Mouse (Mus musculus): Measurements from ENCODE around the gene St6galnac4. TPM values are rescaled to one million over a fixed set of nuclear protein-coding genes. Genes with fewer than 3 reads are reported as not detected.

Gene St6galnac4
- polyA plus RNA-seq, 1 experiment from 2014 or later = 17.0 TPM

GRCm38 (mm10) chr2:32625212-32625872 lies 38.4 kb downstream of the St6galnac4 start:
- Histone ChIP-seq H3K4me3 (ENCODE audit: low read depth, low read length) (peak overlapping the region; percentile 4), H3K9ac (replicated peaks; ENCODE audit: low read depth, low read length) (no peak overlapping the region), H3K27me3 (ENCODE audit: control insufficient read depth, insufficient read depth, low read length) (no peaks in the 10 kb centered on the region), H3K4me1 (ENCODE audit: control insufficient read depth, insufficient read depth, low read length) (peaks cover 50% of the 10 kb centered on the region), H3K27ac (ENCODE audit: low read length) (peak overlapping the region; percentile 64; the same call in 1 of the 2 replicates), H3K4me2 (replicated peaks; ENCODE audit: low read depth, low read length) (peak overlapping the region; percentile 33), H3K9me3 (ENCODE audit: control insufficient read depth, low read depth, low read length) (no peaks in the 10 kb centered on the region), H3K36me3 (ENCODE audit: control insufficient read depth, insufficient read depth, low read length) (no peaks in the 10 kb centered on the region)
- WGBS = 2% methylated on average over 13 of the region's 13 CpGs
- no peak for ATAC-seq (ENCODE audit: insufficient number of reproducible peaks, insufficient read depth, low FRiP score, low read depth)

DNA sequence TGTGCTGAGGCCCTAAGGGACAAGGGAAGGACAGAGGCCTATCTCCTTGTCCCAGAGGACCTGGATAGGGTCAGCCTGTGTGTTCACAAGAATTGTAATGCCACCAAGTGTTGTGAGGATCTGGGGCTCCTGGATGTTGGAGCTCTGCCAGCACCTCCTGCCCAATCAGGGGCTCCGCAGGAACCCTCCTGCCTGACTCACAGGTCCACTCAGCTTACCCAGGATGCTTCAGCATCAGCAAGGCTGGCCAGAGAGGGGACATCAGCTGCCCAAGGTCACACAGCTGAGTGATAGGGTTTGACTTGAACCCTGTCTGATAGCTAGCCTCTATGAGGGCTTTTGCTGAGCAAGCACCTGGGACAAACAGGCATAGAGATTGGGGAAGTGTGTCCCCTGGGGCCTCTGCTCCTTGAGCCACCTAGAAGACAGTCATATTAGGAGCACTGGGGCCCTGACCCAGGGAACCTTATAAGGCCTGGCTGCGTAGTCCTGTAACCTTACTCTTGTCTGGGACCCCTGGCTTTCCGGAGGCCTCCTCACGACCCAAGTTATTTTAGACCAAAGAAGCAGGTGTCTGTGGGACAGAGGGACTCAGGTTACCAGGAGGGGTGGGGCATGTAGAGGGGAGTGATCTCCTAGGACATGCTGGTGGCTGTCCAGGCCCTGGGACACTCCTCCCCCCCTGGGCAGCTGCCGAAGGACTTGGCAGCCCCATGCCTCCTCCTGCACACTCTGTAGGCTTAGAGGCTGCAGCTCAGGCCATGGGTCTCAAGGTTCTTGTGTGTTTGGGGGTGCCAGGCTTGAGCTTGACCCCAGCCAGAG lies 39.2 kb downstream of the St6galnac4 start:
- Histone ChIP-seq H3K9me3 (ENCODE audit: control insufficient read depth, low read depth, low read length) (no peaks in the 10 kb centered on the region), H3K27ac (ENCODE audit: low read length) (peak overlapping the region; percentile 64; the same call in 1 of the 2 replicates), H3K4me2 (replicated peaks; ENCODE audit: low read depth, low read length) (peak overlapping the region; percentile 33), H3K4me1 (ENCODE audit: control insufficient read depth, insufficient read depth, low read length) (peaks cover 43% of the 10 kb centered on the region), H3K9ac (replicated peaks; ENCODE audit: low read depth, low read length) (no peak overlapping the region), H3K27me3 (ENCODE audit: control insufficient read depth, insufficient read depth, low read length) (no peaks in the 10 kb centered on the region), H3K36me3 (ENCODE audit: control insufficient read depth, insufficient read depth, low read length) (no peaks in the 10 kb centered on the region), H3K4me3 (ENCODE audit: low read depth, low read length) (peak overlapping the region; percentile 4; the same call in 1 of the 2 replicates)
- no peak for ATAC-seq (ENCODE audit: insufficient number of reproducible peaks, insufficient read depth, low FRiP score, low read depth)
- 33% methylated on average over 5 of the region's 5 CpGs for WGBS

- no peak for ATAC-seq (ENCODE audit: insufficient number of reproducible peaks, insufficient read depth, low FRiP score, low read depth)
- WGBS = 66% methylated on average over 20 of the region's 20 CpGs
- Histone ChIP-seq H3K27ac (ENCODE audit: low read length) (no peak overlapping the region), H3K36me3 (ENCODE audit: control insufficient read depth, insufficient read depth, low read length) (no peaks in the 10 kb centered on the region), H3K9ac (replicated peaks; ENCODE audit: low read depth, low read length) (no peak overlapping the region), H3K9me3 (ENCODE audit: control insufficient read depth, low read depth, low read length) (no peaks in the 10 kb centered on the region), H3K4me1 (ENCODE audit: control insufficient read depth, insufficient read depth, low read length) (peaks cover 34% of the 10 kb centered on the region), H3K27me3 (ENCODE audit: control insufficient read depth, insufficient read depth, low read length) (no peaks in the 10 kb centered on the region), H3K4me2 (replicated peaks; ENCODE audit: low read depth, low read length) (no peak overlapping the region), H3K4me3 (ENCODE audit: low read depth, low read length) (no peak overlapping the region)
Measured at GRCm38 (mm10) chr2:32627266-32628043, 40.6 kb downstream of the St6galnac4 start.

DNA sequence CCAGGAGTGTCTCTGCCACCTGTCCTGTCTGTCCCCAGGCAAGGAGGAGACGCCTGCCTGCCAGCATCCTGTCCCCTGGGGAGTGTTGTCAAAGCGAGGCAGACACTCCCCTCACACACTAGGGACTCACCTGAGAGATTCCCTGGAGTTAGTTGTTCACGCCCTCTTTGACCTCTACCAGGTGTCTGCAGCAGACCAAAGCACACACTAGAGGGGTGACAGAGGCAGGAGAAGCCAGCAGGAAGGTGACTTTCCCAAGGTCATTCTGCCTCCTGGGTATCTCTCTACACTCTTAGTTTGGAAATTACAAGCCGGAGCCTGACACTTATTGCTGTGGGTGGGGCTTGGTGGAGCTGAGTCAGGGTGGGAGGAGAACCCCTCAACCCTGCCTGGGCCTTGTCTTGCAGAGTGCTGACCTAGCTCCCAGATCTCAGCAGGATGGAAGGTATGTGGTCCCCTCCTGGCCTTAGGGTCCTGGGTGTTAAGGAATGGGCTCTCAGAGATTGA lies 41.2 kb downstream of the St6galnac4 start:
- no peak overlapping the region for H3K9ac ChIP-seq (replicated peaks; ENCODE audit: low read depth, low read length)
- H3K9me3 ChIP-seq (ENCODE audit: control insufficient read depth, low read depth, low read length) = no peaks in the 10 kb centered on the region
- H3K4me2 ChIP-seq (replicated peaks; ENCODE audit: low read depth, low read length) = no peak overlapping the region
- H3K4me3 ChIP-seq (ENCODE audit: low read depth, low read length) = no peak overlapping the region
- ATAC-seq (ENCODE audit: insufficient number of reproducible peaks, insufficient read depth, low FRiP score, low read depth) = no peak
- H3K4me1 ChIP-seq (ENCODE audit: control insufficient read depth, insufficient read depth, low read length) = peaks cover 34% of the 10 kb centered on the region
- H3K27ac ChIP-seq (ENCODE audit: low read length) = no peak overlapping the region
- no peaks in the 10 kb centered on the region for H3K36me3 ChIP-seq (ENCODE audit: control insufficient read depth, insufficient read depth, low read length)
- WGBS = 64% methylated on average over 4 of the region's 4 CpGs
- H3K27me3 ChIP-seq (ENCODE audit: control insufficient read depth, insufficient read depth, low read length) = no peaks in the 10 kb centered on the region

DNA sequence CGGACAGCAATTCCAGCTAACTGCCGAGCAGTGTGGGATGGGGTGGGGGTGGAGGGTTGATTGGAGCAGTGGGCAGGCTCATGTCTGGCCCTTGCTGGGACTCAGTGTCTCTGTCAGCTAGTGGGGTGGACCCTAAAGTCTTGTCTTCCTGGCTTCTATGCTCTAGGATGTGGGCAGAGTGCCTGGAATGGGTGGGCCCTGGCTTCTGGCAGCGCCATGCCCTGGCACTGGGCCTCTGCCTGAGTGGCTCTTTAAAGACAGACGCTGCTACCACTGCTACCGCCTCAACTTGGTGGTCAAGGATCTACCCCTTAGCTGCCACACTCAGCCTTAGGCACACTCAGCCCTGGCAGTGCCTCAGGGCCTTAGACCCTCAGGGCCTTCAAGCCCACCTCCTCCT lies 41.8 kb downstream of the St6galnac4 start:
- no peaks in the 10 kb centered on the region for H3K36me3 ChIP-seq (ENCODE audit: control insufficient read depth, insufficient read depth, low read length)
- WGBS = 49% methylated on average over 5 of the region's 5 CpGs
- H3K4me3 ChIP-seq (ENCODE audit: low read depth, low read length) = no peak overlapping the region
- H3K4me1 ChIP-seq (ENCODE audit: control insufficient read depth, insufficient read depth, low read length) = peaks cover 34% of the 10 kb centered on the region
- H3K27me3 ChIP-seq (ENCODE audit: control insufficient read depth, insufficient read depth, low read length) = no peaks in the 10 kb centered on the region
- ATAC-seq (ENCODE audit: insufficient number of reproducible peaks, insufficient read depth, low FRiP score, low read depth) = no peak
- no peak overlapping the region for H3K9ac ChIP-seq (replicated peaks; ENCODE audit: low read depth, low read length)
- H3K4me2 ChIP-seq (replicated peaks; ENCODE audit: low read depth, low read length) = no peak overlapping the region
- no peaks in the 10 kb centered on the region for H3K9me3 ChIP-seq (ENCODE audit: control insufficient read depth, low read depth, low read length)
- no peak overlapping the region for H3K27ac ChIP-seq (ENCODE audit: low read length)

DNA sequence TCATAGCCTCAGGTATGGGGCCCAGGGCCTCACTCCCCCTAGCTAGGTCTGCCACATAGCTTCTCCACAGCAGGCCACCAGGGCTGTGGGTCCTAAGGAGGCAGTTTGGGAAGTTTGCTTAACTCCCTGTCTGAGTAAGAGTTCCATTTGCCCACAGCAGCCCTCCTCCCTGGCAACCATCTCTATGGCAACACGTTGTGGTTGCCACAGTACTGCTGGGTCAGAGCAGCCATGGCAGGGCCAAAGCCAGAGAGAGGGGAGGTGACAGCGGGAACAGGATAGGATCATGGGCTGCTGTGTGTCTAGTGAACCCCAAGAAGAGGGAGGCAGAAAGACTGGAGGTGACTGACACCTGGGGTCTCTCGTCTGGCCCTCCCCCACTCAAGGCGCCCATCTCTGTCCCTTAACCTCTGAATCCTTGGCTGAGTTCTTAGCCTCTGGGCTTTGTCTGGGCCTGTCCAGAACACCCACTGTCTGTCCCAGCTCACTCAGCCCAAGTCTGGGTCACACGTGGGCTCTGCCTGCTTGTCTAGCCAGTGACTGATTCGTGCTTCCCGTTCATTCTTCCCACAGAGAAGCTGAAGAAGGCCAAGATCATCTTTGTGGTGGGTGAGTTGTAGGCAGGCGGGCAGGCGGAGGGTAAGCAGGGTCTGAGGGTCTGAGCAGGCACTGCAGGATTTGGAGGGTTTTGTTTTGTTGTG lies 42.5 kb downstream of the St6galnac4 start:
- Histone ChIP-seq H3K9ac (replicated peaks; ENCODE audit: low read depth, low read length) (no peak overlapping the region), H3K27ac (ENCODE audit: low read length) (no peak overlapping the region), H3K4me1 (ENCODE audit: control insufficient read depth, insufficient read depth, low read length) (peaks cover 34% of the 10 kb centered on the region), H3K4me3 (ENCODE audit: low read depth, low read length) (no peak overlapping the region), H3K4me2 (replicated peaks; ENCODE audit: low read depth, low read length) (no peak overlapping the region), H3K36me3 (ENCODE audit: control insufficient read depth, insufficient read depth, low read length) (no peaks in the 10 kb centered on the region), H3K27me3 (ENCODE audit: control insufficient read depth, insufficient read depth, low read length) (no peaks in the 10 kb centered on the region), H3K9me3 (ENCODE audit: control insufficient read depth, low read depth, low read length) (no peaks in the 10 kb centered on the region)
- WGBS = 48% methylated on average over 9 of the region's 9 CpGs
- ATAC-seq (ENCODE audit: insufficient number of reproducible peaks, insufficient read depth, low FRiP score, low read depth) = peak; percentile 30; the same call in 1 of the 2 replicates

DNA sequence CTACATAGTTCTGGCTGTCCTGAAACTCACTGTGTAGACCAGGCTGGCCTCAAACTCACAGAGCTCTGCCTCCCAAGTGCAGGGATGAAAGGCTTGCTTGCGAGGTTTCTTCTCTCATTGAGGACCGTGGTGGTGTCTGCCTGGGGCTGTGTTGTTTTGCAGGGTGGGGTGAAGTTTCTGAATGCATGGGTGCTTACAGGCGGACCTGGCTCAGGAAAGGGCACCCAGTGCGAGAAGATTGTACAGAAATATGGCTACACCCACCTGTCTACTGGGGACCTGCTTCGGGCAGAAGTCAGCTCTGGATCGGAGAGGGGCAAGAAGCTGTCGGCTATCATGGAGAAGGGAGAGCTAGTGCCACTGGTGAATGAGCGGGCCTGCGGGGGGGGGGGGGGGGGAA lies 43.1 kb downstream of the St6galnac4 start:
- no peaks in the 10 kb centered on the region for H3K27me3 ChIP-seq (ENCODE audit: control insufficient read depth, insufficient read depth, low read length)
- ATAC-seq (ENCODE audit: insufficient number of reproducible peaks, insufficient read depth, low FRiP score, low read depth) = no peak
- peaks cover 29% of the 10 kb centered on the region for H3K4me1 ChIP-seq (ENCODE audit: control insufficient read depth, insufficient read depth, low read length)

DNA sequence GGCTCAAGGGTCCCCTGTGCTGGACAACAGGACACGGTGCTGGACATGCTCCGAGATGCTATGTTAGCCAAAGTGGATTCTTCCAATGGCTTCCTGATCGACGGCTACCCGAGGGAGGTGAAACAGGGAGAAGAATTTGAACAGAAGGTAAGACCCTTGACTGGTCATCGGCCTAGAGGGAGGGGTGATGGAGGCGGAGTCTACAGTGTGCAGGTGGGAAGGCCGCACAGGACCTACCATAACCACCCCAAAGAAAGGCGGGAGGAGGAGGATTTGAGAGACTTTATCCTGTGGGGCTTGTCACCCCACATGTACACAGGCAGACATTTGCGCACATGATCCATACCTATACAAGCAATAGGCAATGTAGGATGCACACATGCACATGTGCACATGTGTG lies 44.2 kb downstream of the St6galnac4 start:
- H3K9ac ChIP-seq (replicated peaks; ENCODE audit: low read depth, low read length) = no peak overlapping the region
- no peaks in the 10 kb centered on the region for H3K36me3 ChIP-seq (ENCODE audit: control insufficient read depth, insufficient read depth, low read length)
- no peak for ATAC-seq (ENCODE audit: insufficient number of reproducible peaks, insufficient read depth, low FRiP score, low read depth)
- H3K4me1 ChIP-seq (ENCODE audit: control insufficient read depth, insufficient read depth, low read length) = peaks cover 19% of the 10 kb centered on the region
- no peak overlapping the region for H3K4me3 ChIP-seq (ENCODE audit: low read depth, low read length)
- no peak overlapping the region for H3K27ac ChIP-seq (ENCODE audit: low read length)
- H3K4me2 ChIP-seq (replicated peaks; ENCODE audit: low read depth, low read length) = no peak overlapping the region
- no peaks in the 10 kb centered on the region for H3K9me3 ChIP-seq (ENCODE audit: control insufficient read depth, low read depth, low read length)
- no peaks in the 10 kb centered on the region for H3K27me3 ChIP-seq (ENCODE audit: control insufficient read depth, insufficient read depth, low read length)
- WGBS = 89% methylated on average over 10 of the region's 10 CpGs

More for the DNA sequence above, 43.1 kb downstream of the St6galnac4 start:
- whole genome bisulfite sequencing = 87% methylated on average over 9 of the region's 9 CpGs
- Histone ChIP-seq H3K36me3 (ENCODE audit: control insufficient read depth, insufficient read depth, low read length) (no peaks in the 10 kb centered on the region), H3K9me3 (ENCODE audit: control insufficient read depth, low read depth, low read length) (no peaks in the 10 kb centered on the region), H3K4me2 (replicated peaks; ENCODE audit: low read depth, low read length) (no peak overlapping the region), H3K4me3 (ENCODE audit: low read depth, low read length) (no peak overlapping the region), H3K9ac (replicated peaks; ENCODE audit: low read depth, low read length) (no peak overlapping the region), H3K27ac (ENCODE audit: low read length) (no peak overlapping the region)

Data from stomach, embryonic 14.5 days (tissue).